Mouse (Mus musculus) heart, postnatal 0 days (tissue): ENCODE measurements at regions not wholly inside any gene's neighbourhood (a gene's known extent, or its start where the extent isn't known, plus 50 kb on each side); places are given as distances from the start of the nearest gene placed in this dataset.

Experiments
- ATAC-seq: fragments of 200-750 bp; cut with Nextera tagmentation; 2 replicates; pipeline ENCODE4 v1.8.0; 2017; ENCODE audit warnings: low read depth, moderate number of reproducible peaks, moderate library complexity; ENCODE audit not compliant: insufficient read depth
- DNase-seq: peaks from one replicate; pipeline ENCODE4 v3.0.0-alpha.2; 2016; ENCODE audit warnings: low spot score
- H3K27ac ChIP-seq: fragments of 300-500 bp; sonication (generic); 2 replicates; pipeline ENCODE4 v1.5.1; 2014; ENCODE audit warnings: low read depth, mild to moderate bottlenecking
- H3K27me3 ChIP-seq: fragments of 300-500 bp; sonication (generic); 2 replicates; pipeline ENCODE4 v1.6.1; 2014; ENCODE audit warnings: low read length, mixed read lengths; ENCODE audit not compliant: control insufficient read depth, insufficient read depth
- H3K36me3 ChIP-seq: fragments of 300-500 bp; sonication (generic); replicated peaks from 2 replicates; pipeline ENCODE4 v1.6.1; 2014; ENCODE audit warnings: low read length, mixed read lengths; ENCODE audit not compliant: control insufficient read depth, insufficient read depth
- H3K4me1 ChIP-seq: fragments of 300-500 bp; sonication (generic); 2 replicates; pipeline ENCODE4 v1.6.1; 2014; ENCODE audit warnings: antibody characterized with exemption; ENCODE audit not compliant: control insufficient read depth, insufficient read depth
- H3K4me2 ChIP-seq: fragments of 300-500 bp; sonication (generic); 2 replicates; pipeline ENCODE4 v1.6.1; 2014; ENCODE audit warnings: low read depth, mild to moderate bottlenecking, low read length, moderate library complexity
- H3K4me3 ChIP-seq: fragments of 300-500 bp; sonication (generic); 2 replicates; pipeline ENCODE4 v1.5.1; 2014; ENCODE audit warnings: low read depth, low read length
- H3K9ac ChIP-seq: fragments of 300-500 bp; sonication (generic); replicated peaks from 2 replicates; pipeline ENCODE4 v1.6.1; 2014; ENCODE audit warnings: low read depth, low read length, mixed read lengths
- H3K9me3 ChIP-seq: fragments of 300-500 bp; sonication (generic); replicated peaks from 2 replicates; pipeline ENCODE4 v1.6.1; 2016; ENCODE audit warnings: low read length; ENCODE audit not compliant: control insufficient read depth
- CTCF ChIP-seq: IDR thresholded peaks from 2 replicates; pipeline ENCODE4 v1.5.1; 2016; ENCODE audit warnings: antibody characterized with exemption, control low read depth, low read depth
- EP300 ChIP-seq: IDR thresholded peaks from 2 replicates; pipeline ENCODE4 v1.6.1; 2016; ENCODE audit warnings: antibody characterized with exemption, low read depth
- WGBS: fragments of 180-500 bp; shearing (Covaris S2); extraction: QIAGEN DNeasy Blood & Tissue Kit; methylation state at CpG from one replicate; pipeline ENCODE4 v1.1.7; 2014; 5-methylcytosine and 5-hydroxymethylcytosine counted together

- Histone ChIP-seq H3K4me3 (no peak overlapping the region), H3K27ac (no peak overlapping the region), H3K36me3 (no peaks in the 10 kb centered on the region), H3K9me3 (no peaks in the 10 kb centered on the region), H3K9ac (no peak overlapping the region), H3K4me2 (no peak overlapping the region), H3K4me1 (no peaks in the 10 kb centered on the region), H3K27me3 (no peaks in the 10 kb centered on the region)
- whole genome bisulfite sequencing, result 42% methylated on average over 5 of the region's 5 CpGs
- TF ChIP-seq CTCF (no peak), EP300 (no peak)
- ATAC-seq (no peak), DNase-seq (no peak)
Measured at GRCm38 (mm10) chr3:35387386-35387785, 366.5 kb upstream of the Atp11b start.

GRCm38 (mm10) chr3:35392657-35393056, 361.2 kb upstream of the Atp11b start:
- WGBS, result 94% methylated on average over 2 of the region's 2 CpGs
- Histone ChIP-seq H3K36me3 (no peaks in the 10 kb centered on the region), H3K9ac (no peak overlapping the region), H3K4me3 (no peak overlapping the region), H3K4me2 (no peak overlapping the region), H3K4me1 (no peaks in the 10 kb centered on the region), H3K27me3 (no peaks in the 10 kb centered on the region), H3K9me3 (no peaks in the 10 kb centered on the region), H3K27ac (no peak overlapping the region)
- DNase-seq (no peak), ATAC-seq (no peak)
- TF ChIP-seq EP300, result no peak
- no peak for TF ChIP-seq CTCF

- TF ChIP-seq EP300, result no peak
- no peak for TF ChIP-seq CTCF
- DNase-seq, result no peak
- no peak for ATAC-seq
- Histone ChIP-seq H3K9me3 (no peaks in the 10 kb centered on the region), H3K9ac (no peak overlapping the region), H3K27me3 (no peaks in the 10 kb centered on the region), H3K27ac (no peak overlapping the region), H3K4me1 (no peaks in the 10 kb centered on the region), H3K4me3 (no peak overlapping the region), H3K36me3 (no peaks in the 10 kb centered on the region), H3K4me2 (no peak overlapping the region)
- 72% methylated on average over 6 of the region's 6 CpGs for WGBS
Measured at GRCm38 (mm10) chr3:35400213-35400612, 353.7 kb upstream of the Atp11b start.

GRCm38 (mm10) chr3:35402666-35403065, 351.2 kb upstream of the Atp11b start:
- Histone ChIP-seq H3K4me2 (no peak overlapping the region), H3K9ac (no peak overlapping the region)

GRCm38 (mm10) chr3:35403952-35404351, 350.0 kb upstream of the Atp11b start:
- no peak for DNase-seq
- H3K4me3 ChIP-seq, result no peak overlapping the region
- H3K9ac ChIP-seq, result no peak overlapping the region
- no peak for ATAC-seq
- no peaks in the 10 kb centered on the region for H3K4me1 ChIP-seq
- 80% methylated on average over 5 of the region's 5 CpGs for WGBS
- no peak overlapping the region for H3K27ac ChIP-seq
- TF ChIP-seq EP300, result no peak
- no peaks in the 10 kb centered on the region for H3K36me3 ChIP-seq
- no peak overlapping the region for H3K4me2 ChIP-seq
- H3K27me3 ChIP-seq, result no peaks in the 10 kb centered on the region
- no peaks in the 10 kb centered on the region for H3K9me3 ChIP-seq

More at GRCm38 (mm10) chr3:35402666-35403065, 351.2 kb upstream of the Atp11b start:
- WGBS, result 80% methylated on average over 10 of the region's 10 CpGs
- TF ChIP-seq EP300 (no peak), CTCF (no peak)
- ATAC-seq, result no peak
- no peak for DNase-seq
- H3K4me1 ChIP-seq, result no peaks in the 10 kb centered on the region
- H3K36me3 ChIP-seq, result no peaks in the 10 kb centered on the region
- H3K4me3 ChIP-seq, result no peak overlapping the region
- H3K27me3 ChIP-seq, result no peaks in the 10 kb centered on the region
- H3K27ac ChIP-seq, result no peak overlapping the region
- no peaks in the 10 kb centered on the region for H3K9me3 ChIP-seq
